Mouse (Mus musculus) intestine, embryonic 16.5 days (tissue): ENCODE results near the gene Bmper. TPM values are rescaled to one million over a fixed set of nuclear protein-coding genes. Genes with fewer than 3 reads are reported as not detected.

Source experiments
- ATAC-seq: fragments of 200-750 bp; cut with Nextera tagmentation; 2 replicates; pipeline ENCODE4 v1.8.0; 2017; ENCODE audit warnings: moderate TSS enrichment, moderate library complexity
- H3K27ac ChIP-seq: fragments of 300-500 bp; sonication (generic); 2 replicates; pipeline ENCODE4 v1.5.1; 2014; ENCODE audit warnings: mild to moderate bottlenecking, low read length
- H3K27me3 ChIP-seq: fragments of 300-500 bp; sonication (generic); replicated peaks from 2 replicates; pipeline ENCODE4 v1.6.1; 2014; ENCODE audit warnings: low read length, control low read depth, mixed read lengths; ENCODE audit not compliant: control insufficient read depth, insufficient read depth
- H3K36me3 ChIP-seq: fragments of 300-500 bp; sonication (generic); 2 replicates; pipeline ENCODE4 v1.6.1; 2014; ENCODE audit warnings: low read length, control low read depth; ENCODE audit not compliant: control insufficient read depth, insufficient read depth
- H3K4me1 ChIP-seq: fragments of 300-500 bp; sonication (generic); 2 replicates; pipeline ENCODE4 v1.6.1; 2014; ENCODE audit warnings: low read length, control low read depth, mixed read lengths; ENCODE audit not compliant: control insufficient read depth, insufficient read depth
- H3K4me2 ChIP-seq: fragments of 300-500 bp; sonication (generic); 2 replicates; pipeline ENCODE4 v1.6.1; 2014; ENCODE audit warnings: low read depth, low read length, control low read depth
- H3K4me3 ChIP-seq: fragments of 300-500 bp; sonication (generic); 2 replicates; pipeline ENCODE4 v1.5.1; 2014; ENCODE audit warnings: mild to moderate bottlenecking, low read length
- H3K9ac ChIP-seq: fragments of 300-500 bp; sonication (generic); 2 replicates; pipeline ENCODE4 v1.6.1; 2014; ENCODE audit warnings: low read depth, low read length
- H3K9me3 ChIP-seq: fragments of 300-500 bp; sonication (generic); 2 replicates; pipeline ENCODE4 v1.6.1; 2016; ENCODE audit warnings: low read length, control low read depth; ENCODE audit not compliant: control insufficient read depth
- whole genome bisulfite sequencing: fragments of 180-500 bp; shearing (Covaris S2); extraction: QIAGEN DNeasy Blood & Tissue Kit; methylation state at CpG from one replicate; pipeline ENCODE4 v1.1.7; 2014; 5-methylcytosine and 5-hydroxymethylcytosine counted together
- polyA plus RNA-seq: library from polyadenylated mRNA; unstranded; fragments of >200 nt; fragmentation: Nextera tagmentation; extraction: Ambion mirVana; gene quantifications from 2 replicates; pipeline ENCODE4 v1.2.1, GENCODE M21; 2015

Gene Bmper
- 8.3 and 8.9 TPM in 2 replicates for polyA plus RNA-seq

GRCm38 (mm10) chr9:23222841-23223548 lies at the start of gene Bmper:
Gene Bmper, plus strand, starts transcription at chr9:23223076.
- Histone ChIP-seq H3K9me3 (no peaks in the 10 kb centered on the region), H3K36me3 (no peaks in the 10 kb centered on the region), H3K4me3 (peak within 1 kb of the TSS; percentile 60), H3K9ac (peak within 1 kb of the TSS; percentile 66), H3K27ac (peak within 1 kb of the TSS; percentile 70), H3K4me1 (no peaks in the 10 kb centered on the region), H3K4me2 (peak within 1 kb of the TSS; percentile 93), H3K27me3 (peaks cover 14% of the 10 kb centered on the region; the same call in 1 of the 2 replicates)
- under 1% methylated on average over 83 of the region's 86 CpGs for WGBS
- peak; percentile 85 for ATAC-seq

- Histone ChIP-seq H3K4me1 (no peaks in the 10 kb centered on the region), H3K4me3 (no peak overlapping the region), H3K36me3 (no peaks in the 10 kb centered on the region), H3K9me3 (no peaks in the 10 kb centered on the region), H3K4me2 (no peak overlapping the region), H3K9ac (no peak overlapping the region), H3K27ac (no peak overlapping the region), H3K27me3 (no peaks in the 10 kb centered on the region)
- WGBS, result 83% methylated on average over 4 of the region's 4 CpGs
- ATAC-seq, result no peak
Measured at GRCm38 (mm10) chr9:23177476-23177875, 45.4 kb upstream of the Bmper start.

GRCm38 (mm10) chr9:23187181-23187580 lies 35.7 kb upstream of the Bmper start:
- no peaks in the 10 kb centered on the region for H3K36me3 ChIP-seq
- no peak for ATAC-seq
- no peaks in the 10 kb centered on the region for H3K9me3 ChIP-seq
- 0 out of 2 replicates have a peak, but pooled peaks cover 1% of the 10 kb centered on the region for H3K4me1 ChIP-seq
- H3K4me3 ChIP-seq, result no peak overlapping the region
- H3K27ac ChIP-seq, result no peak overlapping the region
- no peak overlapping the region for H3K9ac ChIP-seq
- H3K27me3 ChIP-seq, result no peaks in the 10 kb centered on the region
- H3K4me2 ChIP-seq, result no peak overlapping the region
- WGBS, result 68% methylated on average over 4 of the region's 4 CpGs

- no peak overlapping the region for H3K4me2 ChIP-seq
- H3K4me1 ChIP-seq, result 0 out of 2 replicates have a peak, but pooled peaks cover 2% of the 10 kb centered on the region
- 80% methylated on average over 4 of the region's 4 CpGs for WGBS
- no peaks in the 10 kb centered on the region for H3K9me3 ChIP-seq
- H3K27me3 ChIP-seq, result no peaks in the 10 kb centered on the region
- H3K9ac ChIP-seq, result no peak overlapping the region
- H3K36me3 ChIP-seq, result no peaks in the 10 kb centered on the region
- no peak for ATAC-seq
- no peak overlapping the region for H3K4me3 ChIP-seq
- no peak overlapping the region for H3K27ac ChIP-seq
Measured at GRCm38 (mm10) chr9:23188136-23188535, 34.7 kb upstream of the Bmper start.

- no peak overlapping the region for H3K4me3 ChIP-seq
- WGBS, result 34% methylated on average over 1 of the region's 1 CpGs
- no peak overlapping the region for H3K27ac ChIP-seq
- H3K4me2 ChIP-seq, result no peak overlapping the region
- no peaks in the 10 kb centered on the region for H3K36me3 ChIP-seq
- no peak for ATAC-seq
- no peaks in the 10 kb centered on the region for H3K9me3 ChIP-seq
- no peaks in the 10 kb centered on the region for H3K27me3 ChIP-seq
- no peak overlapping the region for H3K9ac ChIP-seq
- 0 out of 2 replicates have a peak, but pooled peaks cover 2% of the 10 kb centered on the region for H3K4me1 ChIP-seq
Measured at GRCm38 (mm10) chr9:23190950-23191349, 31.9 kb upstream of the Bmper start.

GRCm38 (mm10) chr9:23191431-23191830 lies 31.4 kb upstream of the Bmper start:
- WGBS, result 62% methylated on average over 2 of the region's 2 CpGs
- Histone ChIP-seq H3K27me3 (no peaks in the 10 kb centered on the region), H3K36me3 (no peaks in the 10 kb centered on the region), H3K27ac (no peak overlapping the region), H3K4me3 (no peak overlapping the region), H3K4me2 (no peak overlapping the region), H3K4me1 (0 out of 2 replicates have a peak, but pooled peaks cover 2% of the 10 kb centered on the region), H3K9ac (no peak overlapping the region), H3K9me3 (no peaks in the 10 kb centered on the region)
- no peak for ATAC-seq

GRCm38 (mm10) chr9:23192567-23193331 lies 30.1 kb upstream of the Bmper start:
- Histone ChIP-seq H3K4me3 (no peak overlapping the region), H3K4me2 (no peak overlapping the region), H3K27me3 (no peaks in the 10 kb centered on the region), H3K4me1 (0 out of 2 replicates have a peak, but pooled peaks cover 2% of the 10 kb centered on the region), H3K36me3 (no peaks in the 10 kb centered on the region), H3K9ac (no peak overlapping the region), H3K27ac (no peak overlapping the region), H3K9me3 (no peaks in the 10 kb centered on the region)
- ATAC-seq, result no peak
- 66% methylated on average over 3 of the region's 3 CpGs for WGBS

GRCm38 (mm10) chr9:23198996-23199395 lies 23.9 kb upstream of the Bmper start:
- no peak for ATAC-seq
- Histone ChIP-seq H3K9me3 (no peaks in the 10 kb centered on the region), H3K36me3 (no peaks in the 10 kb centered on the region), H3K27me3 (no peaks in the 10 kb centered on the region), H3K27ac (no peak overlapping the region), H3K4me2 (no peak overlapping the region), H3K4me1 (no peaks in the 10 kb centered on the region), H3K9ac (no peak overlapping the region), H3K4me3 (no peak overlapping the region)
- 94% methylated on average over 4 of the region's 4 CpGs for WGBS

- no peak overlapping the region for H3K4me3 ChIP-seq
- H3K36me3 ChIP-seq, result no peaks in the 10 kb centered on the region
- no peak overlapping the region for H3K4me2 ChIP-seq
- WGBS, result 78% methylated on average over 1 of the region's 1 CpGs
- H3K27ac ChIP-seq, result no peak overlapping the region
- ATAC-seq, result 0 out of 2 replicates have a peak, but pooled peaks have one; percentile 36
- H3K27me3 ChIP-seq, result no peaks in the 10 kb centered on the region
- no peak overlapping the region for H3K9ac ChIP-seq
- no peaks in the 10 kb centered on the region for H3K9me3 ChIP-seq
- H3K4me1 ChIP-seq, result no peaks in the 10 kb centered on the region
Measured at GRCm38 (mm10) chr9:23199841-23200240, 23.0 kb upstream of the Bmper start.
